Mouse (Mus musculus): ENCODE measurements around the gene 1700001O22Rik. TPM values are rescaled to one million over a fixed set of nuclear protein-coding genes. Genes with fewer than 3 reads are reported as not detected.

Gene 1700001O22Rik
- polyA plus RNA-seq, 1 experiment from 2014 or later = 2.4 TPM

DNA sequence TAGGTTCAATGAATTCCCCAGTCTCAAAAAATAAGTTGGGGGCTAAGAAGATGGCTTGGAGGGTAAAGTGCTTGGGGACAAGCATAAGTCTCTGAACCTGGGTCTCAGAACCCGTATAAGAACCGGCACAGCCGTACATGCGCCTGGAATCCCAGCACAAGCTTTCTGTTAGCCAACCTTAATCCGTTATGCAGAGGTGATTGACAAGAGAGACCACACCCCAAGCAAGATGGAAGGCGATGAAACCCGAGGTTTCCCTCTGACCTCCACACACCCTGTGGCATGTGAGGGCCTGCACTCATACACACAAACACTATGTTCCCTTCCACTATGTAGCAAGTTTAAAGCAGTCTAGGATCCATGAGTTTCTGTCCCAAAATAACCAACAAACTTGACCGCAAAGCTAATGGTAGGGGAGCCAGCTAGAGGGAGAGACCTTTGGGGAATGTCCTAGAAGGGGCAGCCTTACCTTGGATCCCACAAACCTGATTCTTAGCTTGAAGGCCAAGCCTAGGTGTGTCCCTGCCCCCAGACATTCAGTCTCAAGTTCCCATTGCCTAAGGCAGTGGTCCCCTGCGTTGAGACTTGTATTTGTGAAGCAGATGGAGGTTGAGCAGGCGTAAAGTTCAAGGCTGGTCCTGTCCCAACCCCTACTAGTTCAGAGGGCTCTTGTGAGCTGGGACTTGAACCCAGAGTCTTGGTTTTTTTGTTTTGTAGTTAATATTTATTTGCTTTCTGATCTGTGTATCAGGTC, 46.3 kb downstream of the 1700001O22Rik start:
- H3K4me3 ChIP-seq = no peak overlapping the region
- H3K27ac ChIP-seq = peak overlapping the region; percentile 80; the same call in 1 of the 2 replicates
- H3K36me3 ChIP-seq = no peaks in the 10 kb centered on the region
- no peaks in the 10 kb centered on the region for H3K27me3 ChIP-seq
- H3K4me2 ChIP-seq = no peak overlapping the region
- peaks cover 35% of the 10 kb centered on the region for H3K4me1 ChIP-seq (replicated peaks)
- H3K9ac ChIP-seq = no peak overlapping the region
- H3K9me3 ChIP-seq = no peaks in the 10 kb centered on the region
- WGBS = 86% methylated on average over 10 of the region's 10 CpGs
- no peak for ATAC-seq (ENCODE audit: low FRiP score)

DNA sequence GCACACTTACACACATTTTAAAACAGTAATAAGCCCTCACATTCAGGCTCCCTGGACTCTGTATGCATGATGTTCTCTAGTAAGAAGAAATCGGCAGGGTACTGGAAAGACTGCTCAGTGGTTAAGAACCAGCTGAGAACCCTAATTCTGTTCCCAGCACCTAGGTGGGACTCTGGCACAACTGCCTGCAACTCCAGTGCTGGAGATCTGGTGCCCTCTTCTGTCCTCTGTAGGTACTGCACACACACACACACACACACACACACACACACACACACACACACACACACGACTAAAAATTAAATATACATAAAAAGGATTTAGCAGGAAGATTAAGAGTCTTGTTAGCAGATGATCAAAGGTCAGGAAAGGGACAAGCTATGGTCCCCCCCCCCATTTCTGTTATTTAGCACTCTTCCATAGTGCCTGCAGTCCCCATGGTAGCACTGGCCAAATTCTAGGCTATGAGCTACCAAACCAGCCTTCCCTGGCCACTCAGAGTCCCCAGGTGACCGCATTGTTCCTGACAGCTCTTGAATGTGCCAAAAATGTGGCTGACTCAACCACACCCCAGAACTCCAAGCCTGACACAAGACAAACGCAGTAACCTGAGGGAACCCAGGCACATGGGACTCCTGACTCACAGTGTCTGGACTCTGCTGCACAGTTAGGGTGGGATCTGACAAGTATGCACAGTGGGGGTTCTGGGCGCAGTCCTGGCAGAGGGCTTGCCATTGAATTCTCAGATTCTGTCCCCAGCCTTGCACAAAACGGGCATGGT, 47.3 kb downstream of the 1700001O22Rik start:
- H3K4me2 ChIP-seq = no peak overlapping the region
- H3K4me3 ChIP-seq = no peak overlapping the region
- H3K27ac ChIP-seq = no peak overlapping the region
- peaks cover 35% of the 10 kb centered on the region for H3K4me1 ChIP-seq (replicated peaks)
- H3K9me3 ChIP-seq = no peaks in the 10 kb centered on the region
- H3K9ac ChIP-seq = no peak overlapping the region
- WGBS = 98% methylated on average over 6 of the region's 6 CpGs
- H3K36me3 ChIP-seq = no peaks in the 10 kb centered on the region
- H3K27me3 ChIP-seq = no peaks in the 10 kb centered on the region
- ATAC-seq (ENCODE audit: low FRiP score) = no peak

- H3K4me1 ChIP-seq (replicated peaks) = peaks cover 33% of the 10 kb centered on the region
- WGBS = 81% methylated on average over 3 of the region's 3 CpGs
- H3K9me3 ChIP-seq = no peaks in the 10 kb centered on the region
- H3K27me3 ChIP-seq = no peaks in the 10 kb centered on the region
- no peak overlapping the region for H3K9ac ChIP-seq
- H3K4me2 ChIP-seq = no peak overlapping the region
- H3K27ac ChIP-seq = no peak overlapping the region
- ATAC-seq (ENCODE audit: low FRiP score) = no peak
- H3K4me3 ChIP-seq = no peak overlapping the region
- no peaks in the 10 kb centered on the region for H3K36me3 ChIP-seq
Measured at GRCm38 (mm10) chr2:30754831-30755230, 48.6 kb downstream of the 1700001O22Rik start.

- no peak overlapping the region for H3K9ac ChIP-seq
- H3K27me3 ChIP-seq = no peaks in the 10 kb centered on the region
- WGBS = 18% methylated on average over 18 of the region's 18 CpGs
- no peak overlapping the region for H3K4me3 ChIP-seq
- no peaks in the 10 kb centered on the region for H3K9me3 ChIP-seq
- no peak overlapping the region for H3K4me2 ChIP-seq
- H3K27ac ChIP-seq = no peak overlapping the region
- H3K36me3 ChIP-seq = no peaks in the 10 kb centered on the region
- peaks cover 21% of the 10 kb centered on the region for H3K4me1 ChIP-seq (replicated peaks)
- no peak for ATAC-seq (ENCODE audit: low FRiP score)
Measured at GRCm38 (mm10) chr2:30753219-30753618, 50.2 kb downstream of the 1700001O22Rik start.

DNA sequence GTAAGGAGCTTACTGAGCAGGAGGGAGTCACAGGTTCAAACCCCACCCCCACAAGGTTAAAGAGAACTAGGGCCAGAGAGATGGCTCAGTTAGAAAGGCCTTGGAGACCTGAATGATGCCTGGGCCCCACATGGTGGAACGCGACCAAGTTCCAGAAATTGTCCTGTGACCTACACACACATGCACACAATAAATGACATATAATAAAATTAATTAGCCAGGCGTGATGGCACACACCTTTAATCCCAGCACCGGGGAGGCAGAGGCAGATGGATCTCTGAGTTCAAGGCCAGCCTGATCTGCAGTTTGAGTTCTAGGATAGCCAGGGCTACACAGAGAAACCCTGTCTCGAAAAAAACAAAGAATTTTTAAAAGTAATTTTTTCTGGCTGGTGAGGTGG, 51.0 kb downstream of the 1700001O22Rik start:
- Histone ChIP-seq H3K4me1 (replicated peaks) (peaks cover 16% of the 10 kb centered on the region; the same call in 1 of the 2 replicates), H3K4me3 (no peak overlapping the region), H3K27ac (no peak overlapping the region), H3K9me3 (no peaks in the 10 kb centered on the region), H3K36me3 (no peaks in the 10 kb centered on the region), H3K27me3 (no peaks in the 10 kb centered on the region), H3K4me2 (no peak overlapping the region), H3K9ac (no peak overlapping the region)
- no peak for ATAC-seq (ENCODE audit: low FRiP score)
- WGBS = 97% methylated on average over 5 of the region's 5 CpGs

GRCm38 (mm10) chr2:30750025-30750424, 53.4 kb downstream of the 1700001O22Rik start:
- H3K27me3 ChIP-seq = no peaks in the 10 kb centered on the region
- H3K9me3 ChIP-seq = no peaks in the 10 kb centered on the region
- no peak overlapping the region for H3K4me3 ChIP-seq
- 42% methylated on average over 5 of the region's 5 CpGs for WGBS
- peak overlapping the region; percentile 70 for H3K27ac ChIP-seq
- ATAC-seq (ENCODE audit: low FRiP score) = no peak
- no peaks in the 10 kb centered on the region for H3K36me3 ChIP-seq
- peaks cover 16% of the 10 kb centered on the region; the same call in 1 of the 2 replicates for H3K4me1 ChIP-seq (replicated peaks)
- H3K4me2 ChIP-seq = no peak overlapping the region
- no peak overlapping the region for H3K9ac ChIP-seq

DNA sequence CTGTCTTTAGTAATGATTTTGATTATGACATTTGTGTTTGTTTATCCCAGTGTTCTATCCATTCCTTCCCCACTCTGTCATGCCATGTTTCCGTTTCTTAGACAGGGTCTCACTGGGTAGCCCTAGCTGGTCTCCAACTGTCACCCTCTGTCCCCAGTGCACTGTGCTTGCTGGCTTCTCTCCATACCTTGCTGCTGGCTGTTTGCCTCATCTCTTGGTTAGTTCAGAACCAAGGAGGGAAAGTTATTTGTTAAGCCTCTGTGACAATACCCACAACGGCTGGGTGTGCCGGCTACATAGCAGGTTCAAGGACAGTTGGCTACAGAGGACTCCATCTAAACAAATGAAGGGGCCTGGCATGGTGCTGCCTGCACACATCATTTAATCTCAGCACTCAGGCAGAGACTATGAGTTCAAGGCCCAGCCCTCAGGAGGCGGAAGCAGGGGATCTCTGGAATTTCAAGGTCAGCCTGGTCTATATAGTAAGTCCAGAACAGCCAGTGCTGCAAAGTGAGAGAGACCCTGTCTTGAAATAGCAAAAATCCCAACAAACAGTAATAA, 55.8 kb downstream of the 1700001O22Rik start:
- Histone ChIP-seq H3K4me3 (no peak overlapping the region), H3K27ac (no peak overlapping the region), H3K36me3 (no peaks in the 10 kb centered on the region), H3K4me2 (no peak overlapping the region), H3K4me1 (replicated peaks) (peaks cover 31% of the 10 kb centered on the region), H3K9ac (no peak overlapping the region), H3K27me3 (no peaks in the 10 kb centered on the region), H3K9me3 (no peaks in the 10 kb centered on the region)
- 85% methylated on average over 4 of the region's 4 CpGs for WGBS
- no peak for ATAC-seq (ENCODE audit: low FRiP score)

Other genes starting within 250 kb of the 1700001O22Rik start
- gene Cstad, start 208.6 kb downstream of the 1700001O22Rik start, polyA plus RNA-seq (2015; fragmentation: Nextera tagmentation; extraction: Ambion mirVana) = 0.77 and 0.83 TPM in 2 replicates
- gene Ntmt1, start 4.2 kb upstream of the 1700001O22Rik start, polyA plus RNA-seq (2015; fragmentation: Nextera tagmentation; extraction: Ambion mirVana) = 108 and 115 TPM in 2 replicates
- gene Asb6, start 26.7 kb upstream of the 1700001O22Rik start, polyA plus RNA-seq (2015; fragmentation: Nextera tagmentation; extraction: Ambion mirVana) = 38.3 and 41.0 TPM in 2 replicates
- 3.0 and 3.8 TPM in 2 replicates for gene Prrx2, start 31.3 kb upstream of the 1700001O22Rik start, polyA plus RNA-seq (2015; fragmentation: Nextera tagmentation; extraction: Ambion mirVana)
- 3.8 and 5.8 TPM in 2 replicates for gene Ptges, start 126.2 kb upstream of the 1700001O22Rik start, polyA plus RNA-seq (2015; fragmentation: Nextera tagmentation; extraction: Ambion mirVana)
- gene Tor1b, start 149.3 kb upstream of the 1700001O22Rik start, polyA plus RNA-seq (2015; fragmentation: Nextera tagmentation; extraction: Ambion mirVana) = 17.4 and 17.6 TPM in 2 replicates
- 90.8 and 92.5 TPM in 2 replicates for gene Tor1a, start 164.3 kb upstream of the 1700001O22Rik start, polyA plus RNA-seq (2015; fragmentation: Nextera tagmentation; extraction: Ambion mirVana)
- gene BC005624, start 178.5 kb upstream of the 1700001O22Rik start, polyA plus RNA-seq (2015; fragmentation: Nextera tagmentation; extraction: Ambion mirVana) = 90.9 and 99.6 TPM in 2 replicates
- 42.4 and 45.4 TPM in 2 replicates for gene Usp20, start 178.6 kb upstream of the 1700001O22Rik start, polyA plus RNA-seq (2015; fragmentation: Nextera tagmentation; extraction: Ambion mirVana)

All from hindbrain, embryonic 13.5 days (tissue).